Mouse (Mus musculus): Measurements from ENCODE around the gene Pank1. TPM values are rescaled to one million over a fixed set of nuclear protein-coding genes. Genes with fewer than 3 reads are reported as not detected.
A peak's percentile ranks its signal among the peaks of the same experiment; 100 is the strongest.

Gene Pank1
- polyA plus RNA-seq, 1 experiment from 2014 or later: 10.4 TPM

DNA sequence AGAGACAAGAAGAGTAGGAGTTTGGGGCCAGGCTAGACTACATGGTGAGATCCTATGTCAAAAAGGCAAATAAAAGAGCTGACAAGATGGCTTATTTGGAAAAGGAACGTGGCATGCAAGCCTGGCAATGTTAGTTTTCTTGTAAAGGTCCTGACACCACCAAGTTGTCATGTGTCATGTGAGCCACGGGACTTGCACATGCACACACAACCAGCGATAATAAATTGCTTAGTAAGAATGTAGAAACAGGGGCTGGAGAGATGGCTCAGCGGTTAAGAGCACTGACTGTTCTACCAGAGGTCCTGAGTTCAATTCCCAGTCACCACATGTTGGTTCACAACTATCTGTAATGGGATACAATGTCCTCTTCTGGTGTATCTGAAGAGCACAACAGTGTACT is 7.1 kb upstream of the Pank1 start:
- Histone ChIP-seq H3K4me2 (no peak overlapping the region), H3K4me1 (ENCODE audit: control insufficient read depth, insufficient read depth, low read length) (no peaks in the 10 kb centered on the region), H3K9ac (ENCODE audit: low read length) (no peak overlapping the region), H3K4me3 (ENCODE audit: low read depth, low read length) (no peak overlapping the region), H3K36me3 (ENCODE audit: control insufficient read depth, insufficient read depth, low read length) (no peaks in the 10 kb centered on the region), H3K9me3 (ENCODE audit: control insufficient read depth, low read length) (no peaks in the 10 kb centered on the region), H3K27me3 (ENCODE audit: control insufficient read depth, insufficient read depth, low read length) (no peaks in the 10 kb centered on the region), H3K27ac (ENCODE audit: low read depth, low read length) (no peak overlapping the region)
- no peak for ATAC-seq (ENCODE audit: low FRiP score)
- WGBS: 87% methylated on average over 4 of the region's 4 CpGs
- no peak for DNase-seq (ENCODE audit: low spot score, missing footprints)

DNA sequence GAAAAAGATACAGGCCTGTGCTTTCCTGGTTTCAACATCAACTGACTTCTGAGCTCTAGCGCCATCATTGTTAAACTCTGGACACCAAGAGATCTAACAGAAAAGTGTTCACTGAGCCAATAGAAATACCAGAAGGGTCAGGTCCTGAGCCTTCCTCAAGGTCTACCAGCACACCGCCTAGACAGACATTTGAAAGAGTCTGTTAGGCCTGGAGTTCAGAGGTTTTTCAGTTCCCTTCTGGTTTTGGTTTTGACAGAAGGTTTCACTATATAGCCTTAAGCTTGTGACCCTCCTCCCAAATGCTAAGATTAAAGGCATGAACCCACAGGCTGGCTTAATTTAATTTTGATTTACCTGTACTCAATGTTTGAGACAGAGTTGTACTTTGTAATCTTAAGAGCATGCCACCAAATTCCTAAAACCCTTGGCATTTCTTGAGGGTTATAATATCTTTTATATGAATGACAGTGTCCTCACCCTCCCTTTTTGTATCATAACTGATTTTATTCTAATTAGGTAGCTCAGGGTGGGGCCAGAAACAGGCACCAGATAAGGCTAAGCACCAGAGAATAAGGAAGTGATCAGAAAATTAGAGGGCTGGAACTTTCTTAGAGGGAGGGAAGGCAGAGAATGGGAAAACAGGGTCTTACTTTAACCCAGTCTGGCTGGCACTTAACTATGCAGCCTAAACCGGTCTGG is 4.4 kb upstream of the Pank1 start:
- DNase-seq (ENCODE audit: low spot score, missing footprints): no peak
- no peaks in the 10 kb centered on the region for H3K36me3 ChIP-seq (ENCODE audit: control insufficient read depth, insufficient read depth, low read length)
- H3K9ac ChIP-seq (ENCODE audit: low read length): no peak overlapping the region
- WGBS: 84% methylated on average over 3 of the region's 3 CpGs
- no peaks in the 10 kb centered on the region for H3K9me3 ChIP-seq (ENCODE audit: control insufficient read depth, low read length)
- H3K27ac ChIP-seq (ENCODE audit: low read depth, low read length): no peak overlapping the region
- peaks cover 9% of the 10 kb centered on the region; the same call in 1 of the 2 replicates for H3K4me1 ChIP-seq (ENCODE audit: control insufficient read depth, insufficient read depth, low read length)
- H3K4me3 ChIP-seq (ENCODE audit: low read depth, low read length): no peak overlapping the region
- no peaks in the 10 kb centered on the region for H3K27me3 ChIP-seq (ENCODE audit: control insufficient read depth, insufficient read depth, low read length)
- H3K4me2 ChIP-seq: no peak overlapping the region
- ATAC-seq (ENCODE audit: low FRiP score): no peak

- H3K9ac ChIP-seq (ENCODE audit: low read length): no peak overlapping the region
- WGBS: 84% methylated on average over 2 of the region's 2 CpGs
- no peaks in the 10 kb centered on the region for H3K9me3 ChIP-seq (ENCODE audit: control insufficient read depth, low read length)
These were observed 3.2 kb upstream of the Pank1 start for GRCm38 (mm10) chr19:34882443-34882842.

GRCm38 (mm10) chr19:34881160-34881559 is 1.9 kb upstream of the Pank1 start:
- 76% methylated on average over 5 of the region's 5 CpGs for WGBS
- Histone ChIP-seq H3K4me2 (no peak overlapping the region), H3K4me3 (ENCODE audit: low read depth, low read length) (no peak overlapping the region), H3K27me3 (ENCODE audit: control insufficient read depth, insufficient read depth, low read length) (no peaks in the 10 kb centered on the region), H3K9me3 (ENCODE audit: control insufficient read depth, low read length) (no peaks in the 10 kb centered on the region), H3K4me1 (ENCODE audit: control insufficient read depth, insufficient read depth, low read length) (peaks cover 13% of the 10 kb centered on the region), H3K36me3 (ENCODE audit: control insufficient read depth, insufficient read depth, low read length) (no peaks in the 10 kb centered on the region), H3K27ac (ENCODE audit: low read depth, low read length) (no peak overlapping the region), H3K9ac (ENCODE audit: low read length) (no peak overlapping the region)
- DNase-seq (ENCODE audit: low spot score, missing footprints) (no peak), ATAC-seq (ENCODE audit: low FRiP score) (no peak)

More at GRCm38 (mm10) chr19:34882443-34882842, 3.2 kb upstream of the Pank1 start:
- DNase-seq (ENCODE audit: low spot score, missing footprints) (no peak), ATAC-seq (ENCODE audit: low FRiP score) (no peak)
- Histone ChIP-seq H3K4me2 (no peak overlapping the region), H3K27me3 (ENCODE audit: control insufficient read depth, insufficient read depth, low read length) (no peaks in the 10 kb centered on the region), H3K27ac (ENCODE audit: low read depth, low read length) (no peak overlapping the region), H3K4me1 (ENCODE audit: control insufficient read depth, insufficient read depth, low read length) (peaks cover 10% of the 10 kb centered on the region), H3K4me3 (ENCODE audit: low read depth, low read length) (no peak overlapping the region), H3K36me3 (ENCODE audit: control insufficient read depth, insufficient read depth, low read length) (no peaks in the 10 kb centered on the region)

DNA sequence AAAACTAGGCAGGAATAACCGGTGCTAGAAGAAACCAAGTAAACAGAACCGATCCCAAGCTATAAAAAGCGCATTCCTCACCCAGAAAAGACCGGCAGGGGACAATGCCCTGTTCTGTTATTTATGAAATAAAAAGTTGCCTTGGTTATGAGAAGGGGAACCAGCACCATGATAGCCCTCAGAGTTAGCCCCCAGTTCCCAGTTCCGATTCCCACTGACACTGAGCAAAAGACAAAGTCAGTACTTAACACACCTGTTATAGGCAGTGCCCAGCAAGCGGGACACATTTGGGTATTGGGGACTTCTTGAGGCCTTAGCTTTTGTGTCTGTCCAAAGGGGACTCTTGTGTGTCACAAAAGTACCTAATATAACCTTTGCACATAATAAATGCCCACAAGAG is 369 bp upstream of the Pank1 start:
- DNase-seq (ENCODE audit: low spot score, missing footprints): peak; percentile 83
- Histone ChIP-seq H3K27me3 (ENCODE audit: control insufficient read depth, insufficient read depth, low read length) (no peaks in the 10 kb centered on the region), H3K4me1 (ENCODE audit: control insufficient read depth, insufficient read depth, low read length) (peaks cover 13% of the 10 kb centered on the region), H3K4me3 (ENCODE audit: low read depth, low read length) (peak overlapping the region; percentile 87), H3K36me3 (ENCODE audit: control insufficient read depth, insufficient read depth, low read length) (no peaks in the 10 kb centered on the region), H3K4me2 (peak overlapping the region; percentile 75), H3K9ac (ENCODE audit: low read length) (peak overlapping the region; percentile 97), H3K9me3 (ENCODE audit: control insufficient read depth, low read length) (no peaks in the 10 kb centered on the region), H3K27ac (ENCODE audit: low read depth, low read length) (no peak overlapping the region; the same call in 1 of the 2 replicates)
- no peak for ATAC-seq (ENCODE audit: low FRiP score)
- WGBS: 26% methylated on average over 6 of the region's 6 CpGs

DNA sequence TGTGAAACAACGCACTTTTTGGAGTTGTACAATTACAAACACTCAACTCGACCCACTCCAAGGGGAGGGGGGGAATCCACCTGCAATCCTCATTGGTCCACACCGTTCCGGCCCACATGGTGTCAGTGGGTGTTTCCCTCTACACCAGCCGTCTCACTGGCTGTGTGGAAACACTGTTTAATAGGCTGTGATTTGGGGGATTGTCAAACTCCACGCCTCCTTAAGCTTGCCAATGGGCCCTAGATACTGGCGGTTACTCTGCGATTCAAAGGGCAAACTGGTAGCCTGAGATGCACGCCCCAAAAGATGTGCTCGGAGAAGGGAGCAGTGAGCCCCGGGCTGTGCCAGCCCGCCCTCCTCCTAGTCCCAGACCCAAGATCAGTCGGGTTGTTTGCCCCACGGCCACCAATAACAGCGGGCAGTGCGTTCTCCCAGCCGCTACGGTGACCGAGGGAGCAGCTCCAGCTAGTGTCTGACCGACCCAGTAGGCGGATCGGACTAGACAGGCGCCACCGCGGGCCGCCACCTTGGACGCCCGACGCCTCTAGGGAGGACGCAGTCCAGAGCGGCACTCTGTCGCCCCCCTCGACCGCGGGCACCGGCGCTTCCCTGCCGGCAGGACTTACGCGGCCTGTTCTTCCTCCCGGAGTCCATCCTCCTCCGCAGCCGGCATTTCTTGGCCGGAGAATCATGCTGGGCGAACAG is 1.2 kb downstream of the Pank1 start:
- Histone ChIP-seq H3K36me3 (ENCODE audit: control insufficient read depth, insufficient read depth, low read length) (no peaks in the 10 kb centered on the region), H3K27me3 (ENCODE audit: control insufficient read depth, insufficient read depth, low read length) (no peaks in the 10 kb centered on the region), H3K4me3 (ENCODE audit: low read depth, low read length) (peak overlapping the region; percentile 87), H3K4me1 (ENCODE audit: control insufficient read depth, insufficient read depth, low read length) (peaks cover 13% of the 10 kb centered on the region), H3K27ac (ENCODE audit: low read depth, low read length) (peak overlapping the region; percentile 96), H3K9me3 (ENCODE audit: control insufficient read depth, low read length) (no peaks in the 10 kb centered on the region), H3K4me2 (peak overlapping the region; percentile 75), H3K9ac (ENCODE audit: low read length) (peak overlapping the region; percentile 97)
- ATAC-seq (ENCODE audit: low FRiP score) (peak; percentile 93), DNase-seq (ENCODE audit: low spot score, missing footprints) (peak; percentile 97)
- WGBS: under 1% methylated on average over 45 of the region's 45 CpGs

DNA sequence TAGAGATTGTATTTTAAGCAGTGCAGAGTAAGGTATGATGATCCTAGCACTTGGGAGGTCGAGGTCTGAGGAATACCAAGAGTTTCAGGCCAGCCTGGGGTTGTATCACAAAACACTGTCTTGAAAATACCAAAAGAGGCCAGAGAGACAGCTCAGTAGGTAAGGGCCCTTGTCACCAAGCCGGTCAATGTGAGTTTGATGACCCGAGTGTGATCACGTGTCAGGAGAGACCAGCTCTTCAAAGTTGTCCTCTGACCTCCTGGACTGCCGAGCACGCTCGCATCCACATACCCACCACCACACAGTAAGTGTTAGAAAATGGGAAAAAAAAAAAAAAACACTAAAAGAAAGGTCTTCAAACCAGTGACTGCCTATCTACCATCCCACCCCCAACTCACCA is 2.6 kb downstream of the Pank1 start:
- Histone ChIP-seq H3K9ac (ENCODE audit: low read length) (no peak overlapping the region), H3K27ac (ENCODE audit: low read depth, low read length) (no peak overlapping the region), H3K4me3 (ENCODE audit: low read depth, low read length) (no peak overlapping the region), H3K9me3 (ENCODE audit: control insufficient read depth, low read length) (no peaks in the 10 kb centered on the region), H3K4me1 (ENCODE audit: control insufficient read depth, insufficient read depth, low read length) (peaks cover 13% of the 10 kb centered on the region), H3K27me3 (ENCODE audit: control insufficient read depth, insufficient read depth, low read length) (no peaks in the 10 kb centered on the region), H3K36me3 (ENCODE audit: control insufficient read depth, insufficient read depth, low read length) (no peaks in the 10 kb centered on the region), H3K4me2 (no peak overlapping the region)
- WGBS: 79% methylated on average over 7 of the region's 7 CpGs
- DNase-seq (ENCODE audit: low spot score, missing footprints) (no peak), ATAC-seq (ENCODE audit: low FRiP score) (no peak)

GRCm38 (mm10) chr19:34869375-34869774 is 9.9 kb downstream of the Pank1 start:
- Histone ChIP-seq H3K9ac (ENCODE audit: low read length) (no peak overlapping the region), H3K4me2 (no peak overlapping the region), H3K4me3 (ENCODE audit: low read depth, low read length) (no peak overlapping the region), H3K4me1 (ENCODE audit: control insufficient read depth, insufficient read depth, low read length) (no peaks in the 10 kb centered on the region), H3K9me3 (ENCODE audit: control insufficient read depth, low read length) (no peaks in the 10 kb centered on the region; the same call in 1 of the 2 replicates), H3K27me3 (ENCODE audit: control insufficient read depth, insufficient read depth, low read length) (no peaks in the 10 kb centered on the region), H3K36me3 (ENCODE audit: control insufficient read depth, insufficient read depth, low read length) (no peaks in the 10 kb centered on the region), H3K27ac (ENCODE audit: low read depth, low read length) (no peak overlapping the region)
- DNase-seq (ENCODE audit: low spot score, missing footprints) (no peak), ATAC-seq (ENCODE audit: low FRiP score) (no peak)
- 84% methylated on average over 3 of the region's 3 CpGs for WGBS

GRCm38 (mm10) chr19:34868093-34868741 is 11.0 kb downstream of the Pank1 start:
- DNase-seq (ENCODE audit: low spot score, missing footprints): no peak
- Histone ChIP-seq H3K4me1 (ENCODE audit: control insufficient read depth, insufficient read depth, low read length) (no peaks in the 10 kb centered on the region), H3K4me2 (no peak overlapping the region), H3K36me3 (ENCODE audit: control insufficient read depth, insufficient read depth, low read length) (no peaks in the 10 kb centered on the region), H3K9me3 (ENCODE audit: control insufficient read depth, low read length) (no peaks in the 10 kb centered on the region; the same call in 1 of the 2 replicates), H3K4me3 (ENCODE audit: low read depth, low read length) (no peak overlapping the region), H3K27me3 (ENCODE audit: control insufficient read depth, insufficient read depth, low read length) (no peaks in the 10 kb centered on the region), H3K9ac (ENCODE audit: low read length) (no peak overlapping the region), H3K27ac (ENCODE audit: low read depth, low read length) (no peak overlapping the region)
- ATAC-seq (ENCODE audit: low FRiP score): no peak
- 91% methylated on average over 8 of the region's 8 CpGs for WGBS

All from midbrain, embryonic 11.5 days (tissue).